Mouse (Mus musculus) thymus, adult 2 months (tissue): ENCODE measurements around the gene Ccl8.

ENCODE experiments used
- CTCF ChIP-seq: fragments of 200-500 bp; IDR thresholded peaks from 2 replicates; pipeline ENCODE4 v1.5.1; 2012; ENCODE audit warnings: mild to moderate bottlenecking, control low read depth, low read length, moderate library complexity, borderline replicate concordance; ENCODE audit not compliant: control insufficient read depth, poor library complexity, insufficient read depth; ENCODE audit errors: extremely low read depth
- POLR2A ChIP-seq: fragments of 200-500 bp; IDR thresholded peaks from 2 replicates; pipeline ENCODE4 v1.6.1; 2012; ENCODE audit warnings: mild to moderate bottlenecking, low read length, control low read depth, moderate library complexity; ENCODE audit not compliant: control insufficient read depth, poor library complexity, insufficient read depth; ENCODE audit errors: extremely low read depth

DNA sequence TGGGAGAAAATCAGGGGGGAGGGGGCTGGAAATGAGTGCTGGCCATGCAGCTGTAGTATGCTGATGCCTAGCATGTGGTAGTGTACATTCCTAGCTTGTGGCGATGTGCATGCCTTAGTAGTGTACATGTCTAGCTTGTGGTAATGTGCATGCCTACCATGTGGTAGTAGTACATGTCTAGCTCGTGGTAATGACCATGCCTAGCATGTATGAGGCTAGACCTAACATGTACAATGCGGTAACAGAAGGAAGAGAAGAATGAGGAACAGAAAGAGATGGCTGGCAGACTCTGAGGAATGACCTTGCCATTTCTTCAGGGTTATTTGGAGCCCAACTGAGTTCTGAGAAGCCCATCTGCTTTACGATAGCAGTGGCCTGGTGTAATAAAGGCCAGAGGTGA lies 13.9 kb upstream of the Ccl8 start:
- TF ChIP-seq POLR2A (no peak), CTCF (no peak)
